Mouse (Mus musculus) intestine, postnatal 0 days (tissue): ENCODE measurements around the gene Dusp9. TPM values are rescaled to one million over a fixed set of nuclear protein-coding genes. Genes with fewer than 3 reads are reported as not detected.

Source experiments
- ATAC-seq: fragments of 200-750 bp; cut with Nextera tagmentation; 2 replicates; pipeline ENCODE4 v1.8.0; 2017; ENCODE audit warnings: mild to moderate bottlenecking, moderate TSS enrichment, moderate library complexity
- H3K27ac ChIP-seq: fragments of 300-500 bp; sonication (generic); 2 replicates; pipeline ENCODE4 v1.5.1; 2014; ENCODE audit warnings: mild to moderate bottlenecking, low read depth, low read length, moderate library complexity
- H3K27me3 ChIP-seq: fragments of 300-500 bp; sonication (generic); replicated peaks from 2 replicates; pipeline ENCODE4 v1.6.1; 2014; ENCODE audit warnings: low read length, mixed read lengths; ENCODE audit not compliant: control insufficient read depth, insufficient read depth
- H3K36me3 ChIP-seq: fragments of 300-500 bp; sonication (generic); 2 replicates; pipeline ENCODE4 v1.6.1; 2014; ENCODE audit warnings: mild to moderate bottlenecking, moderate library complexity; ENCODE audit not compliant: control insufficient read depth, insufficient read depth
- H3K4me1 ChIP-seq: fragments of 300-500 bp; sonication (generic); replicated peaks from 2 replicates; pipeline ENCODE4 v1.6.1; 2014; ENCODE audit warnings: antibody characterized with exemption, low read length, mixed read lengths; ENCODE audit not compliant: control insufficient read depth, insufficient read depth
- H3K4me2 ChIP-seq: fragments of 300-500 bp; sonication (generic); replicated peaks from 2 replicates; pipeline ENCODE4 v1.6.1; 2014; ENCODE audit warnings: low read depth, mild to moderate bottlenecking, moderate library complexity
- H3K4me3 ChIP-seq: fragments of 300-500 bp; sonication (generic); 2 replicates; pipeline ENCODE4 v1.5.1; 2014; ENCODE audit warnings: low read depth, low read length
- H3K9ac ChIP-seq: fragments of 300-500 bp; sonication (generic); 2 replicates; pipeline ENCODE4 v1.6.1; 2014; ENCODE audit warnings: mild to moderate bottlenecking, low read depth, low read length
- H3K9me3 ChIP-seq: fragments of 300-500 bp; sonication (generic); 2 replicates; pipeline ENCODE4 v1.6.1; 2016; ENCODE audit warnings: mixed run types; ENCODE audit not compliant: control insufficient read depth
- CTCF ChIP-seq: sonication (generic); IDR thresholded peaks from 2 replicates; pipeline ENCODE4 v1.5.1; 2016; ENCODE audit warnings: low read depth, mild to moderate bottlenecking, control low read depth, antibody characterized with exemption, moderate library complexity
- WGBS: fragments of 180-500 bp; shearing (Covaris S2); extraction: QIAGEN DNeasy Blood & Tissue Kit; methylation state at CpG from one replicate; pipeline ENCODE4 v1.1.7; 2014; 5-methylcytosine and 5-hydroxymethylcytosine counted together
- polyA plus RNA-seq: library from polyadenylated mRNA; unstranded; fragments of >200 nt; fragmentation: Nextera tagmentation; extraction: Ambion mirVana; gene quantifications from 2 replicates; pipeline ENCODE4 v1.2.1, GENCODE M21; 2015

Gene Dusp9
- polyA plus RNA-seq, 1 experiment from 2014 or later: 2.7 TPM

GRCm38 (mm10) chrX:73645121-73645520 lies 5.9 kb downstream of the Dusp9 start:
- no peak overlapping the region for H3K27ac ChIP-seq
- H3K36me3 ChIP-seq: no peaks in the 10 kb centered on the region
- no peaks in the 10 kb centered on the region for H3K27me3 ChIP-seq
- no peak for TF ChIP-seq CTCF
- no peaks in the 10 kb centered on the region for H3K9me3 ChIP-seq
- no peak overlapping the region for H3K9ac ChIP-seq
- no peak overlapping the region for H3K4me3 ChIP-seq
- no peaks in the 10 kb centered on the region for H3K4me1 ChIP-seq
- 43% methylated on average over 4 of the region's 4 CpGs for WGBS
- no peak overlapping the region for H3K4me2 ChIP-seq
- no peak for ATAC-seq

GRCm38 (mm10) chrX:73650869-73651268 lies 11.7 kb downstream of the Dusp9 start:
- WGBS: 43% methylated on average over 3 of the region's 3 CpGs
- ATAC-seq: peak; percentile 56; the same call in 1 of the 2 replicates

DNA sequence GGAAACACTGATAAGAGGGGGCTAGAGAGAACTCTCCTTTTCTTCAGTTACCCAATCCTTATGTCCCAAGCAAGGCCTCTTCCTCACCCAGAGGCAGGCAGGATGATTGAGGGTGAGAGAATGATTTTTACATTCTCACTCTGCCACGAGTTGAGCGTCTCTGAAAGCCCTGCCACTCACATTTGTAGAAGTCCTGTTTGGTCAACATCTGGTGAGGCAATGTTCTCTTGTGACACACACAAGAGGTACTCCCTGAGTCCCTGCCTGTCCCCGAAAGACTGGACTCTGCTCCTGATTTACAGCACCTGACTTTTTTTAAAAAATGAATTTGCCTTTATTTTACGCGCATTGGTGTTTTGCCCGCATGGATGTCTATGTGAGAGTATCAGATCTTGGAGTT lies 14.2 kb downstream of the Dusp9 start:
- H3K4me1 ChIP-seq: no peaks in the 10 kb centered on the region
- H3K27me3 ChIP-seq: no peaks in the 10 kb centered on the region
- no peaks in the 10 kb centered on the region for H3K36me3 ChIP-seq
- no peak for ATAC-seq
- no peaks in the 10 kb centered on the region for H3K9me3 ChIP-seq
- H3K4me3 ChIP-seq: no peak overlapping the region
- H3K27ac ChIP-seq: no peak overlapping the region
- WGBS: 68% methylated on average over 6 of the region's 6 CpGs
- TF ChIP-seq CTCF: no peak
- no peak overlapping the region for H3K4me2 ChIP-seq
- no peak overlapping the region for H3K9ac ChIP-seq

More at GRCm38 (mm10) chrX:73650869-73651268, 11.7 kb downstream of the Dusp9 start:
- Histone ChIP-seq H3K4me1 (no peaks in the 10 kb centered on the region), H3K27ac (no peak overlapping the region), H3K4me2 (no peak overlapping the region), H3K9ac (no peak overlapping the region), H3K36me3 (no peaks in the 10 kb centered on the region), H3K27me3 (no peaks in the 10 kb centered on the region), H3K4me3 (no peak overlapping the region), H3K9me3 (no peaks in the 10 kb centered on the region)
- TF ChIP-seq CTCF: no peak

DNA sequence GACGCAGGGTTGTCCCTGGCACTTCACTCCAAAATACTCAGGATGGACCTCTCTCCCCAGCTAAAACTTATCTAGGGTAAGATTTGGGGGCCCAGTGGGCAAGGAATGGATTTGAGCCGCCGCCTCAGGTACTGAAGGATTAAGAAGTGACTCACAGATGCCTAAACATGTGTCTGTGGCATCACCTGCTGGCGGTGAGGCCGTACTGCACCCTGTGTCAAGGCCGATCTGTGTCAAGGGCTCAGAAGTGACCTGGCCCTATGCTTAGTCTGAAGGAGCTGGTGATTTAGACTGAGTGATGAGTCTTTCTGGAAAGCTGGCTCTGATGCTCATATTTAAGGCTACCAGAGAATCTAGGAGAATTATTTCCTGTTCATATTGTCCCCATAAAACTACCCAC lies 15.0 kb downstream of the Dusp9 start:
- no peaks in the 10 kb centered on the region for H3K36me3 ChIP-seq
- WGBS: 14% methylated on average over 6 of the region's 6 CpGs
- H3K27me3 ChIP-seq: no peaks in the 10 kb centered on the region
- H3K4me3 ChIP-seq: no peak overlapping the region
- H3K9me3 ChIP-seq: no peaks in the 10 kb centered on the region
- ATAC-seq: peak; percentile 58
- H3K4me1 ChIP-seq: no peaks in the 10 kb centered on the region
- no peak overlapping the region for H3K9ac ChIP-seq
- no peak overlapping the region for H3K27ac ChIP-seq
- peak; percentile 92 for TF ChIP-seq CTCF
- H3K4me2 ChIP-seq: no peak overlapping the region

GRCm38 (mm10) chrX:73655529-73655928 lies 16.3 kb downstream of the Dusp9 start:
- Histone ChIP-seq H3K27ac (no peak overlapping the region), H3K4me2 (no peak overlapping the region), H3K9me3 (no peaks in the 10 kb centered on the region), H3K36me3 (no peaks in the 10 kb centered on the region), H3K9ac (no peak overlapping the region), H3K27me3 (no peaks in the 10 kb centered on the region), H3K4me1 (no peaks in the 10 kb centered on the region), H3K4me3 (no peak overlapping the region)
- no peak for ATAC-seq
- peak; percentile 73 for TF ChIP-seq CTCF
- 39% methylated on average over 3 of the region's 3 CpGs for WGBS

DNA sequence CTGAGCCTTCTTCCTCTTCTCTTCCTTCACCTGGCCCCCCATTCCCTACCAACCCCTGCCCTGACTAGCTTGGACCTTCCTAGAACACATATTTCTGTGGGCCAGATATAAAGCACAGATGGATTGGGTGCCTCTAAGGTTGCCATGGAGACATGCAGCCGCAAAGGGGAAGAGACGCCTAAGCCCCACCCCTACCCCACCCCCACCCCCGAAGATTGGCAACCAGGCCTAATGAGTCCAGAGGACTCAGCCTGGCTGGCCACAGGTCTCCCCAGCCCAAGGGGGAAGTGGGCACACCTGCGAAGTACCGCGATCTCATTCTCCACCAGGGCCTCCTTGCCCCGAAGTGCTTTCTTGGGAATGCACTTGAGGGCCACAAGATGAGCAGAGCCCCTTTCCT lies 19.2 kb downstream of the Dusp9 start:
- TF ChIP-seq CTCF: no peak
- H3K9me3 ChIP-seq: no peaks in the 10 kb centered on the region
- no peak overlapping the region for H3K27ac ChIP-seq
- H3K4me1 ChIP-seq: no peaks in the 10 kb centered on the region
- H3K4me3 ChIP-seq: no peak overlapping the region
- ATAC-seq: no peak
- H3K4me2 ChIP-seq: no peak overlapping the region
- H3K27me3 ChIP-seq: no peaks in the 10 kb centered on the region
- no peaks in the 10 kb centered on the region for H3K36me3 ChIP-seq
- no peak overlapping the region for H3K9ac ChIP-seq
- 53% methylated on average over 7 of the region's 7 CpGs for WGBS
